Mouse (Mus musculus) neural tube, embryonic 15.5 days (tissue): ENCODE results near the gene Sgsh. TPM values are rescaled to one million over a fixed set of nuclear protein-coding genes. Genes with fewer than 3 reads are reported as not detected.

Experiments used
- ATAC-seq: fragments of 200-750 bp; cut with Nextera tagmentation; 2 replicates; pipeline ENCODE4 v1.8.0; 2017; ENCODE audit warnings: mild to moderate bottlenecking, moderate TSS enrichment, moderate library complexity; ENCODE audit not compliant: low FRiP score
- H3K27ac ChIP-seq: fragments of 300-500 bp; sonication (generic); replicated peaks from 2 replicates; pipeline ENCODE4 v1.5.1; 2015; ENCODE audit warnings: mild to moderate bottlenecking, inconsistent platforms
- H3K27me3 ChIP-seq: fragments of 300-500 bp; sonication (generic); replicated peaks from 2 replicates; pipeline ENCODE4 v1.6.1; 2015; ENCODE audit warnings: inconsistent platforms
- H3K36me3 ChIP-seq: fragments of 300-500 bp; sonication (generic); 2 replicates; pipeline ENCODE4 v1.6.1; 2015; ENCODE audit warnings: inconsistent platforms
- H3K4me1 ChIP-seq: fragments of 300-500 bp; sonication (generic); 2 replicates; pipeline ENCODE4 v1.6.1; 2015; ENCODE audit warnings: inconsistent platforms
- H3K4me2 ChIP-seq: fragments of 300-500 bp; sonication (generic); 2 replicates; pipeline ENCODE4 v1.6.1; 2015; ENCODE audit warnings: inconsistent platforms, mild to moderate bottlenecking, moderate library complexity
- H3K4me3 ChIP-seq: fragments of 300-500 bp; sonication (generic); replicated peaks from 2 replicates; pipeline ENCODE4 v1.5.1; 2015; ENCODE audit warnings: mild to moderate bottlenecking, inconsistent platforms
- H3K9ac ChIP-seq: fragments of 300-500 bp; sonication (generic); replicated peaks from 2 replicates; pipeline ENCODE4 v1.6.1; 2015; ENCODE audit warnings: mild to moderate bottlenecking, inconsistent platforms
- H3K9me3 ChIP-seq: fragments of 300-500 bp; sonication (generic); replicated peaks from 2 replicates; pipeline ENCODE4 v1.6.1; 2016; ENCODE audit warnings: inconsistent platforms
- WGBS: fragments of 180-500 bp; shearing (Covaris S2); methylation state at CpG from one replicate; pipeline ENCODE4 v1.1.7; 2015; ENCODE audit warnings: mixed read lengths; 5-methylcytosine and 5-hydroxymethylcytosine counted together
- polyA plus RNA-seq: library from polyadenylated mRNA; unstranded; fragments of >200 nt; fragmentation: Nextera tagmentation; extraction: Ambion mirVana; gene quantifications from 2 replicates; pipeline ENCODE4 v1.2.1, GENCODE M21; 2015

The Sgsh gene
- 4.7 and 5.6 TPM in 2 replicates for polyA plus RNA-seq

DNA sequence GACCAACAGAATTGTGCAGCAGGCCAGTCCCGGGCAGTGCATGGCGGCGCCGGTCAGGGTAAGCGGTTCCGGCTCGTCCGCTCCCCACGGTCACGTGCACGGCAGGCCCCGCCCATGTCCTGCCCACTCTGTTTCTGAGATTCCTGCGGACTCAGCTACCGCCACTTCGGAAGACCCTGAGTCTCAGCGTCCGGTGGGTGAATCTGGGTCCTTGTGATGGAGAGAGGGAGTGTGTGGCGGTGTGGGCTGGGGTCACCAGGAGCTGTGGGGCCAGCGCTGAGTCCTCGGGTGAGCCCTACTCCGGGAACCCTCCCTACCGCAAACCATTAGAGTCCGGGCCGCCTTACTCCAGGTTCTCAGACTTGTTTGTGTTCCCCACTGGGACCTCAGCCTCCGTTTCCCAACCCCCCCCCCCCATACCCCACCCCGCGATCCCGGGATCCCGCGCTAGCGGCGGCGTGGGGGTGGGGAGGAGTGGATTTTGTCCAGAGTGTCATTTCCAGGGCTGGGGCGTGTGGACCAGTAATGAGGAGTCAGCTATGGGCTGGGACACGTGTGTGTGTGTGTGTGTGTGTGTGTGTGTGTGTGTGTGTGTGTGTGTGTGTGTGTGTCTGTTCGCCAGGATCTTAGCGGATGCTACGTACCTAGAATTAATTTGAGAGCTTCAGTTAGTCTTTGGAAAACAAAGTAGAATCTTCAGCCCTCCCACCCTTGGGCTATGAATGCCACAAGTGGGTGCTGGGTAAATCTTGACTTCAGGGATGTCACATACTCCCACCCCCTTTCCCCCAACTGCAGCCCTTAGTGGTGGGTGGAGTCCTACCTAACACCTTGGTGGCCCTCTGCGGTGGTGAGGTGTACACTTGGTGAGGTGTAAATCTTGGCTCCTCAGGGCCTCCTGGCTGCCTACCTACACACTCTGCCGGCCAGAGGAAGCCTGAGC, at the start of gene Sgsh, which contains the start of gene Slc26a11:
Gene Sgsh (minus strand): TSS at position 94 of the 943 bp plus-strand sequence.
Gene Slc26a11 (plus strand): TSS at position 115 of the 943 bp plus-strand sequence.
- Histone ChIP-seq H3K4me2 (peak within 1 kb of the TSS; percentile 84), H3K36me3 (no peaks in the 10 kb centered on the region), H3K4me3 (peak within 1 kb of the TSS; percentile 55), H3K9ac (peak within 1 kb of the TSS; percentile 56), H3K4me1 (peaks cover 15% of the 10 kb centered on the region), H3K9me3 (no peaks in the 10 kb centered on the region), H3K27ac (peak within 1 kb of the TSS; percentile 48), H3K27me3 (0 out of 2 replicates have a peak, but pooled peaks cover 2% of the 10 kb centered on the region)
- peak; percentile 90 for ATAC-seq
- WGBS = 3% methylated on average over 40 of the region's 40 CpGs

DNA sequence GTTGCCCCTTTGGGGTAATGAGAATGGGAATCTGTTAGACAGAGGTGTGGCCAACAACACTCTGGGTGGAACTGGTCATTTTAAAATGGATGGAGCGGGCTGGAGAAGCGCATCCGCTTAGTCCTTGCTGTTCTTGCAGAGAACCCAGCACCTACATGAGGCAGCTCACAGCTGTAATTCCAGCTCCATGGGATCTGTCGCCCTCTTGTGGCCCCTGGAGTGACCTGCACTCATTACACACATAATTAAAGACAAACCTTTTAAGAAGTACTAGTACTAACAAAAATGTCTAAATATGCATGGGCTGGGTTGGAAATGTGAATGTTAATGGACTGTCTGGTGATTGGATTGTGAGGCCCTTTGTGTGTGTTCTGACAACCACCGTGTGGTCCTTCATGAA, 49.3 kb upstream of the Sgsh start:
- ATAC-seq = no peak
- Histone ChIP-seq H3K36me3 (no peaks in the 10 kb centered on the region), H3K4me2 (no peak overlapping the region), H3K4me3 (no peak overlapping the region), H3K9me3 (no peaks in the 10 kb centered on the region), H3K4me1 (no peaks in the 10 kb centered on the region), H3K27ac (no peak overlapping the region), H3K27me3 (no peaks in the 10 kb centered on the region), H3K9ac (no peak overlapping the region)
- WGBS = 58% methylated on average over 5 of the region's 5 CpGs

GRCm38 (mm10) chr11:119402501-119403160, 47.3 kb upstream of the Sgsh start:
- Histone ChIP-seq H3K4me3 (no peak overlapping the region), H3K4me1 (no peaks in the 10 kb centered on the region), H3K27me3 (no peaks in the 10 kb centered on the region), H3K9me3 (no peaks in the 10 kb centered on the region), H3K4me2 (no peak overlapping the region), H3K27ac (no peak overlapping the region), H3K9ac (no peak overlapping the region), H3K36me3 (no peaks in the 10 kb centered on the region)
- ATAC-seq = no peak
- 63% methylated on average over 11 of the region's 11 CpGs for WGBS

- Histone ChIP-seq H3K27me3 (peaks cover 52% of the 10 kb centered on the region), H3K9me3 (no peaks in the 10 kb centered on the region), H3K27ac (no peak overlapping the region), H3K4me1 (peaks cover 12% of the 10 kb centered on the region), H3K9ac (no peak overlapping the region), H3K4me3 (no peak overlapping the region), H3K4me2 (no peak overlapping the region), H3K36me3 (no peaks in the 10 kb centered on the region)
- WGBS = 42% methylated on average over 7 of the region's 7 CpGs
- no peak for ATAC-seq
These were observed 41.1 kb upstream of the Sgsh start for GRCm38 (mm10) chr11:119396461-119396860.

DNA sequence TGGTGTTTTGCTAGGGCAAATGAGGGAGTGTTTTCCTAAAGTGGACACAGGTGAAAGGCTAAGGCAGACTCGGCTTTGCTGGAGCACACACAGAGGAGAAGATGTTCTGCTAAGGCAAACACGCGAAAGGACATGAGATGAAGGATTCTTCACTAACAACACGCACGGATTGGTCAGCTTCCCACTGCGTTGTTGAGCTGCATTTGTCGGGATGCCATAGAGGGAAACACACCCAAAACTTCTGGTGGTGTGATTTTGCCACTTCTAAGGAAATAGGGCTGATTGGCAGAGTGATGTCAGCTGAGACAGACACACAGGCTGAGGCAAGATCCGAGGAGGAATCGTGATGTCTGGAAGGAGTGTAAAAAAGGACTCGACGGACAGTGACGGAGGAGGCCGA, 40.6 kb upstream of the Sgsh start:
- Histone ChIP-seq H3K27me3 (peaks cover 57% of the 10 kb centered on the region), H3K36me3 (no peaks in the 10 kb centered on the region), H3K4me3 (no peak overlapping the region), H3K9me3 (no peaks in the 10 kb centered on the region), H3K9ac (no peak overlapping the region), H3K4me2 (no peak overlapping the region), H3K27ac (no peak overlapping the region), H3K4me1 (peaks cover 13% of the 10 kb centered on the region)
- 16% methylated on average over 13 of the region's 13 CpGs for WGBS
- ATAC-seq = no peak

DNA sequence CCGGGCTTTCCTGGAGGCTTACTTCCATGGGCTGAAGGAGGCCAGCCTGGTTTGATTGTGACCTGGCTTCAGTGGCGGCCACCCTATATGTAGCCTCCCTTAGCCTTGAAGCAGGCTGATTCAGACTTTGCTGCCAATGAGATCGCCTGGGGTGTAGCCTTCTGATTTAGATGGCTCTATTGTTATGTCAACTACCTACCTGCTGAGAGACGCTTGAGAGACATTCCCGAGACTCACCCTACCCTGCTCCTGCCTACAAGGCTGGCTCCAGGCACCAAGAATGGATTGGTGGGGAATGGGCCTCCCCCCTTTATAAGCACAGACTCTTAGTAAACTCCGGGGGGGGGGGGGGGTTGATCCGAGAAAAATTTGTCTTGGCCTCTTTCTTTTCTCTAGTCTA, 40.1 kb upstream of the Sgsh start:
- no peak overlapping the region for H3K4me3 ChIP-seq
- WGBS = 12% methylated on average over 7 of the region's 7 CpGs

GRCm38 (mm10) chr11:119394210-119394609, 38.9 kb upstream of the Sgsh start:
- WGBS = 45% methylated on average over 6 of the region's 6 CpGs
- Histone ChIP-seq H3K36me3 (no peaks in the 10 kb centered on the region), H3K27ac (no peak overlapping the region), H3K9me3 (no peaks in the 10 kb centered on the region), H3K4me2 (no peak overlapping the region), H3K9ac (no peak overlapping the region), H3K4me3 (no peak overlapping the region), H3K27me3 (peaks cover 74% of the 10 kb centered on the region), H3K4me1 (peaks cover 27% of the 10 kb centered on the region)
- no peak for ATAC-seq

More for the DNA sequence above, 40.1 kb upstream of the Sgsh start:
- Histone ChIP-seq H3K27me3 (peaks cover 62% of the 10 kb centered on the region), H3K9ac (no peak overlapping the region), H3K36me3 (no peaks in the 10 kb centered on the region), H3K9me3 (no peaks in the 10 kb centered on the region), H3K27ac (no peak overlapping the region), H3K4me1 (peaks cover 18% of the 10 kb centered on the region), H3K4me2 (no peak overlapping the region)
- ATAC-seq = no peak

- Histone ChIP-seq H3K4me2 (peak overlapping the region; percentile 66), H3K27me3 (peaks cover 82% of the 10 kb centered on the region), H3K9me3 (no peaks in the 10 kb centered on the region), H3K27ac (no peak overlapping the region), H3K36me3 (no peaks in the 10 kb centered on the region), H3K4me3 (peak overlapping the region; percentile 39), H3K4me1 (peaks cover 27% of the 10 kb centered on the region), H3K9ac (peak overlapping the region; percentile 18; the same call in 1 of the 2 replicates)
- ATAC-seq = no peak
- 25% methylated on average over 7 of the region's 7 CpGs for WGBS
These were observed 38.1 kb upstream of the Sgsh start for GRCm38 (mm10) chr11:119393483-119393804.

DNA sequence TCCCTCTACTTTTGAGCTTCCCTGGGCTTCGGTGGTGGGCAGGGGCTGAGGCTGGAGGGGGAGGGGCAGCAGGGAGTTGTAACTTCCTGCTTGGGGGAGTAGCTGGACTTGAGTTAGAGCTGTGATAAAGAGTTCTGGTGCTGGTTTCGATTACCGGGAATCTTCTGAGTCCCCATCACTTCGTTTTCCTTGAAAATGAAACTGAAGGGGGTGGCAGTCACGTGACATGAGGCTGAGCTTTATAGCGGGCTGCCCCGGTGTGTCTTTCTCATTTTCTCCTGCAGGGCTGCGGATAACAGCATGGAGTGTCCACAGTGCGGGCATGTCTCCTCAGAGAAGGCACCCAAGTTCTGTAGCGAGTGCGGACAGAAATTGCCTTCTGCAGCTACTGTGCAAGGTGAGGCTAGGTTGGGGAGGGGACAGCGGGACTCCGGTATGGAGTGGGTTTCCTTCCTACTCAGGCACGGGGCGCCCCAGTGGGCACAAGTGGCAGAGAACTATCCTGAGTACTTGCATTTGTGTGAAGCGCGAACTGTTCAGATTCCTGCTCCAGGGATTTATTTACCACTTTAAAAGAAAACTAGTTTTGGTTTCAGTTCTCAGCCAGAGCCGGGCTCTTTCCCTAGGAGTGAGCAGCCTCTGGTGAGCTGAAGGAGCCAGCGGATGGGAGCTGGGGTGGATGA, 37.6 kb upstream of the Sgsh start, which contains the start of gene Rnf213:
Gene Rnf213 (plus strand): TSS at position 301 of the 683 bp plus-strand sequence.
- H3K4me2 ChIP-seq = peak within 1 kb of the TSS; percentile 66
- H3K27me3 ChIP-seq = peaks cover 86% of the 10 kb centered on the region
- H3K9me3 ChIP-seq = no peaks in the 10 kb centered on the region
- no peak within 1 kb of the TSS for H3K27ac ChIP-seq
- ATAC-seq = no peak
- H3K4me3 ChIP-seq = peak within 1 kb of the TSS; percentile 39
- peaks cover 27% of the 10 kb centered on the region for H3K4me1 ChIP-seq
- WGBS = 2% methylated on average over 19 of the region's 19 CpGs
- H3K36me3 ChIP-seq = no peaks in the 10 kb centered on the region
- peak within 1 kb of the TSS; percentile 18 for H3K9ac ChIP-seq

DNA sequence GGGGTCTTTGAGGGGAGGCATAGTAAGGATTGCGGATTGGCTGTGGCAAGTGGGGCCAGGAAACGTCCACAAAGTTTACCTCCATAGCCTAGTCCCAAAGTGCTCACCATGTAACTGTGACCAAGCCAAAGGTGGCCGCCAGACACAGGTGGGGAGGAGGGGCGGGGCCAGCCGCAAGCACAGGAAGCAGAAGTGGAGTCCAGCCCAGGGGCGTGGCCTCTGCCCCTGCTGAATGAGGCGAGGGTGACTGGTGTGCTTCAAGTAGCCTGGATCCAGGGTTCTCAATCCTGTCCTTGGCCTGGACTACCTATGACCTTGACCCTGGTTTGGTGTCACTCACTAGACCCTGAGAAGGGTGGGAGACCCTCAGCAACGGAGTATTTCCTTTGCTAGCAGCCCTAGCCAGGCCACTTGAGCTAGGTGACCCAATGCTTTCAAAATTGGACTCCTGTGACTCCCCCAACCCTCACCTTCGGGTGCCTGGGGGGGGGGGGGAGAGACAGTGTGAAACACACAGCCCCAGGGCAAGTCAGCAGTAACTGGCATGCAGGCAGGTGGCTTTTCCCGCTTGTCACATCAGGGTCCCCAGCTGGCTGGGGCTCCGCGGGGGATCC, 36.8 kb upstream of the Sgsh start:
- no peak overlapping the region for H3K4me3 ChIP-seq
- peaks cover 27% of the 10 kb centered on the region for H3K4me1 ChIP-seq
- no peaks in the 10 kb centered on the region for H3K36me3 ChIP-seq
- H3K9ac ChIP-seq = no peak overlapping the region
- peaks cover 87% of the 10 kb centered on the region for H3K27me3 ChIP-seq
- H3K9me3 ChIP-seq = no peaks in the 10 kb centered on the region
- ATAC-seq = no peak
- H3K4me2 ChIP-seq = peak overlapping the region; percentile 66
- no peak overlapping the region for H3K27ac ChIP-seq
- 10% methylated on average over 12 of the region's 12 CpGs for WGBS

GRCm38 (mm10) chr11:119391386-119392000, 36.2 kb upstream of the Sgsh start:
- Histone ChIP-seq H3K9ac (no peak overlapping the region), H3K27me3 (peaks cover 83% of the 10 kb centered on the region), H3K4me2 (no peak overlapping the region), H3K4me3 (no peak overlapping the region), H3K36me3 (no peaks in the 10 kb centered on the region), H3K9me3 (no peaks in the 10 kb centered on the region), H3K27ac (no peak overlapping the region), H3K4me1 (peaks cover 27% of the 10 kb centered on the region)
- WGBS = 33% methylated on average over 7 of the region's 7 CpGs
- no peak for ATAC-seq
